Mouse (Mus musculus): ENCODE results near the gene Crygc. TPM values are rescaled to one million over a fixed set of nuclear protein-coding genes. Genes with fewer than 3 reads are reported as not detected.

Gene Crygc
- polyA plus RNA-seq (2017; shearing (Covaris generic)), result not detected

GRCm38 (mm10) chr1:65073589-65073988 is at the start of gene Crygc:
Gene Crygc, minus strand, starts transcription at chr1:65073689.

GRCm38 (mm10) chr1:65122574-65123372 is 49.3 kb upstream of the Crygc start, which contains the start of gene D630023F18Rik:
Gene D630023F18Rik, minus strand, starts transcription at chr1:65123214.

GRCm38 (mm10) chr1:65119438-65119837 is 45.9 kb upstream of the Crygc start, which contains the start of gene Gm28845:
Gene Gm28845, minus strand, starts transcription at chr1:65119558.

GRCm38 (mm10) chr1:65103273-65103672 is 29.8 kb upstream of the Crygc start, which contains the start of gene Cryga:
Gene Cryga, minus strand, starts transcription at chr1:65103373.

GRCm38 (mm10) chr1:65082188-65082587 is 8.7 kb upstream of the Crygc start, which contains the start of gene Crygb:
Gene Crygb, minus strand, starts transcription at chr1:65082288.

GRCm38 (mm10) chr1:65063352-65063751 is 10.1 kb downstream of the Crygc start, which contains the start of gene Crygd:
Gene Crygd, minus strand, starts transcription at chr1:65063452.

GRCm38 (mm10) chr1:65050952-65051351 is 22.5 kb downstream of the Crygc start, which contains the start of gene Cryge:
Gene Cryge, minus strand, starts transcription at chr1:65051149.

GRCm38 (mm10) chr1:65032641-65033040 is 40.8 kb downstream of the Crygc start, which contains the start of gene Akr1cl:
Gene Akr1cl, minus strand, starts transcription at chr1:65032759.

Other genes starting within 250 kb of the Crygc start
- 14.8 TPM for gene Plekhm3, start 116.9 kb downstream of the Crygc start, polyA plus RNA-seq (2017; shearing (Covaris generic))
- gene Akr1cl, start 40.9 kb downstream of the Crygc start, polyA plus RNA-seq (2017; shearing (Covaris generic)), result 0.23 TPM
- gene Cryge, start 22.5 kb downstream of the Crygc start, polyA plus RNA-seq (2017; shearing (Covaris generic)), result not detected
- gene Crygd, start 10.2 kb downstream of the Crygc start, polyA plus RNA-seq (2017; shearing (Covaris generic)), result not detected
- not detected for gene Crygb, start 8.6 kb upstream of the Crygc start, polyA plus RNA-seq (2017; shearing (Covaris generic))
- not detected for gene Cryga, start 29.7 kb upstream of the Crygc start, polyA plus RNA-seq (2017; shearing (Covaris generic))
- not detected for gene Gm28845, start 45.9 kb upstream of the Crygc start, polyA plus RNA-seq (2017; shearing (Covaris generic))
- not detected for gene D630023F18Rik, start 49.5 kb upstream of the Crygc start, polyA plus RNA-seq (2017; shearing (Covaris generic))
- gene Idh1, start 112.8 kb upstream of the Crygc start, polyA plus RNA-seq (2017; shearing (Covaris generic)), result 16.9 TPM
- gene Pikfyve, start 113.0 kb upstream of the Crygc start, polyA plus RNA-seq (2017; shearing (Covaris generic)), result 32.1 TPM
- gene Pth2r, start 208.4 kb upstream of the Crygc start, polyA plus RNA-seq (2017; shearing (Covaris generic)), result not detected